Mouse (Mus musculus) liver, embryonic 15.5 days (tissue): ENCODE data around the gene Bad. TPM values are rescaled to one million over a fixed set of nuclear protein-coding genes. Genes with fewer than 3 reads are reported as not detected.

Experiments used
- microRNA-seq: library from miRNA; unstranded; fragments of <30 nt; microRNA quantifications from one replicate; pipeline ENCODE4, GENCODE M21; 2016
- polyA plus RNA-seq: library from polyadenylated mRNA; unstranded; fragments of >200 nt; fragmentation: Nextera tagmentation; extraction: Ambion mirVana; gene quantifications from 2 replicates; pipeline ENCODE4 v1.2.1, GENCODE M21; 2015

Bad gene
- polyA plus RNA-seq, 1 experiment from 2014 or later, result 25.5 TPM

Small RNAs within 50 kb of the gene (microRNA-seq; reads per million reads assigned to microRNA genes)
- gene Mir6990, result 1.3 reads per million

Other genes with a start within 250 kb of the Bad start
- 6.3 TPM in 2 replicates for gene Rps6ka4, start 101.2 kb upstream of the Bad start, polyA plus RNA-seq
- gene Ccdc88b, start 83.7 kb upstream of the Bad start, polyA plus RNA-seq, result 2.5 and 2.8 TPM in 2 replicates
- gene Trmt112, start 32.2 kb upstream of the Bad start, polyA plus RNA-seq, result 59.7 and 67.9 TPM in 2 replicates
- gene Prdx5, start 31.8 kb upstream of the Bad start, polyA plus RNA-seq, result 144 and 151 TPM in 2 replicates
- gene Esrra, start 20.0 kb upstream of the Bad start, polyA plus RNA-seq, result 3.8 and 4.9 TPM in 2 replicates
- 0.24 and 0.59 TPM in 2 replicates for gene Catsperz, start 16.5 kb upstream of the Bad start, polyA plus RNA-seq
- 0.08 TPM in 1 of 2 replicates, not detected in the other for gene Kcnk4, start 7.3 kb upstream of the Bad start, polyA plus RNA-seq
- 7.4 TPM in 2 replicates for gene Gpr137, start 619 bp downstream of the Bad start, polyA plus RNA-seq
- gene Ppp1r14b, start 33.1 kb downstream of the Bad start, polyA plus RNA-seq, result 51.4 and 55.8 TPM in 2 replicates
- 5.9 and 6.8 TPM in 2 replicates for gene Plcb3, start 34.6 kb downstream of the Bad start, polyA plus RNA-seq
- 88.3 and 101 TPM in 2 replicates for gene Fkbp2, start 38.6 kb downstream of the Bad start, polyA plus RNA-seq
- gene Vegfb, start 45.8 kb downstream of the Bad start, polyA plus RNA-seq, result 15.5 and 15.6 TPM in 2 replicates
- 10.2 and 10.9 TPM in 2 replicates for gene Dnajc4, start 50.7 kb downstream of the Bad start, polyA plus RNA-seq
- 9.5 and 10.4 TPM in 2 replicates for gene Nudt22, start 54.3 kb downstream of the Bad start, polyA plus RNA-seq
- 1.6 and 2.3 TPM in 2 replicates for gene Trpt1, start 54.3 kb downstream of the Bad start, polyA plus RNA-seq
- gene Fermt3, start 77.6 kb downstream of the Bad start, polyA plus RNA-seq, result 105 and 118 TPM in 2 replicates
- 116 and 121 TPM in 2 replicates for gene Stip1, start 98.1 kb downstream of the Bad start, polyA plus RNA-seq
- gene Macrod1, start 114.9 kb downstream of the Bad start, polyA plus RNA-seq, result 5.6 and 6.2 TPM in 2 replicates
- 0.17 TPM in 2 replicates for gene Flrt1, start 163.9 kb downstream of the Bad start, polyA plus RNA-seq